Comparison of ENCODE assay signal across 22 mouse cellular contexts in the genomic region with DNA sequence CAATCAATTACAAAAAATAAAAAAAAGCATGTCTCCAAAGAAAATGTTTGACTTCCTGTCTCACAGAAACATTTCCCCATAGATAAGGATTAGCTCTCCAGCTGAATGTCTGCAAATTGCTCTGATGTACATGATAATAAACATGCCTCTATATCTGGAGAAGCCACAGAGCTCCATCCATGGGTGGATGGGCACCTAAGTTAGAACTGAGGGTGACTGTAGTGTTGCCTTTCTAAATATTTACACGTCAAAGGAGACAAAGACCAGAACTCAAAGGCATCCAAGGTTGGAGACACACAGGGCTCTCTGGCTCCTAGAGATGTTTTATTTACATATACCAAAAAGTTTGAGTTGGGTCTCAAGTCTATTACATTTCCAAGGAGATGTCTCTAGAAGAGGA.
DNase-seq lines count a peak whose midpoint lies in the region; ATAC-seq and TF ChIP-seq lines count a peak whose summit lies in the region.
"Had no signal": no experiment of that assay in that cellular context is flagged by ENCODE, and none has a peak within 500 bp of the region (broad histone marks: within the 10 kb centered on the region; RNA-seq: fewer than 3 reads in every experiment).

No protein-coding gene starts in this region.

- no peak for TF ChIP-seq CTCF in intestine, postnatal 0 days (IDR thresholded peaks at IDR 0.05; ENCODE audit: low read depth)

- no peaks in the 10 kb centered on the region for H3K9me3 ChIP-seq in intestine, embryonic 14.5 days (ENCODE audit: control insufficient read depth, low read length)
- no peaks in the 10 kb centered on the region for H3K9me3 ChIP-seq in intestine, postnatal 0 days (ENCODE audit: control insufficient read depth)
- H3K9me3 ChIP-seq in intestine, embryonic 16.5 days (ENCODE audit: control insufficient read depth, low read length) = no peaks in the 10 kb centered on the region
- H3K9me3 ChIP-seq: embryonic facial prominence, embryonic 13.5 days; embryonic facial prominence, embryonic 15.5 days; forebrain, embryonic 10.5 days; forebrain, embryonic 12.5 days had no signal

- H3K27me3 ChIP-seq in intestine, embryonic 14.5 days (replicated peaks; ENCODE audit: control insufficient read depth, insufficient read depth, low read length) = no peaks in the 10 kb centered on the region
- H3K27me3 ChIP-seq in intestine, postnatal 0 days (replicated peaks; ENCODE audit: control insufficient read depth, insufficient read depth, low read length) = no peaks in the 10 kb centered on the region
- H3K27me3 ChIP-seq in intestine, embryonic 16.5 days (replicated peaks; ENCODE audit: control insufficient read depth, insufficient read depth, low read length) = no peaks in the 10 kb centered on the region
- H3K27me3 ChIP-seq: embryonic facial prominence, embryonic 13.5 days; embryonic facial prominence, embryonic 15.5 days; forebrain, embryonic 12.5 days had no signal

- H3K36me3 ChIP-seq in intestine, embryonic 14.5 days (ENCODE audit: control insufficient read depth, insufficient read depth, low read length) = no peaks in the 10 kb centered on the region
- H3K36me3 ChIP-seq in intestine, postnatal 0 days (ENCODE audit: control insufficient read depth, insufficient read depth) = no peaks in the 10 kb centered on the region
- H3K36me3 ChIP-seq in intestine, embryonic 16.5 days (ENCODE audit: control insufficient read depth, insufficient read depth, low read length) = no peaks in the 10 kb centered on the region
- H3K36me3 ChIP-seq: embryonic facial prominence, embryonic 13.5 days; embryonic facial prominence, embryonic 15.5 days; forebrain, embryonic 10.5 days; forebrain, embryonic 12.5 days had no signal

- H3K9ac ChIP-seq in intestine, embryonic 14.5 days (ENCODE audit: low read length) = no peak overlapping the region
- no peak overlapping the region for H3K9ac ChIP-seq in intestine, postnatal 0 days (ENCODE audit: low read depth, low read length)
- H3K9ac ChIP-seq in intestine, embryonic 16.5 days (ENCODE audit: low read depth, low read length) = no peak overlapping the region
- H3K9ac ChIP-seq: embryonic facial prominence, embryonic 13.5 days; embryonic facial prominence, embryonic 15.5 days; forebrain, embryonic 12.5 days had no signal

- WGBS in intestine, embryonic 14.5 days = 31% methylated on average over 1 of the region's 1 CpGs
- 34% methylated on average over 1 of the region's 1 CpGs for WGBS in intestine, postnatal 0 days
- WGBS in intestine, embryonic 16.5 days = 35% methylated on average over 1 of the region's 1 CpGs

- H3K27ac ChIP-seq in intestine, embryonic 14.5 days (ENCODE audit: low read depth) = no peak overlapping the region
- H3K27ac ChIP-seq in intestine, postnatal 0 days (ENCODE audit: low read depth, low read length) = no peak overlapping the region
- no peak overlapping the region for H3K27ac ChIP-seq in intestine, embryonic 16.5 days (ENCODE audit: low read length)
- H3K27ac ChIP-seq: embryonic facial prominence, embryonic 13.5 days; embryonic facial prominence, embryonic 15.5 days; forebrain, embryonic 10.5 days; forebrain, embryonic 12.5 days had no signal

- 0 out of 2 replicates have a peak, but pooled peaks cover 4% of the 10 kb centered on the region for H3K4me1 ChIP-seq in intestine, embryonic 14.5 days (replicated peaks; ENCODE audit: control insufficient read depth, insufficient read depth, low read length)
- H3K4me1 ChIP-seq in intestine, postnatal 0 days (replicated peaks; ENCODE audit: control insufficient read depth, insufficient read depth, low read length) = no peaks in the 10 kb centered on the region
- H3K4me1 ChIP-seq in intestine, embryonic 16.5 days (ENCODE audit: control insufficient read depth, insufficient read depth, low read length) = no peaks in the 10 kb centered on the region
- H3K4me1 ChIP-seq: embryonic facial prominence, embryonic 13.5 days; embryonic facial prominence, embryonic 15.5 days; forebrain, embryonic 10.5 days; forebrain, embryonic 12.5 days had no signal

- H3K4me3 ChIP-seq in intestine, embryonic 14.5 days (ENCODE audit: low read depth, low read length) = no peak overlapping the region
- H3K4me3 ChIP-seq in intestine, postnatal 0 days (ENCODE audit: low read depth, low read length) = no peak overlapping the region
- H3K4me3 ChIP-seq in intestine, embryonic 16.5 days (ENCODE audit: low read length) = no peak overlapping the region
- H3K4me3 ChIP-seq: embryonic facial prominence, embryonic 13.5 days; embryonic facial prominence, embryonic 15.5 days; erythroblast, embryonic 14.5 days; forebrain, embryonic 10.5 days; forebrain, embryonic 12.5 days had no signal

- no peak for DNase-seq in intestine, embryonic 14.5 days (ENCODE audit: low spot score)
- no peak for DNase-seq in ovary, postnatal 36 days (ENCODE audit: low spot score)
- no peak for DNase-seq in kidney, postnatal 36 days
- DNase-seq: adrenal gland, adult 2 months; adrenal gland, postnatal 10 days; adrenal gland, postnatal 25 days; cerebellum, adult 11 months; cerebellum, adult 18-20 months; cerebellum, adult 8-10 months; cerebellum, adult 9-11 months; cerebellum, postnatal 14 days; cerebellum, postnatal 36 days; embryo, embryonic 11 days had no signal

- no peak overlapping the region for H3K4me2 ChIP-seq in intestine, embryonic 14.5 days (ENCODE audit: low read length)
- no peak overlapping the region for H3K4me2 ChIP-seq in intestine, postnatal 0 days (replicated peaks; ENCODE audit: low read depth)
- no peak overlapping the region for H3K4me2 ChIP-seq in intestine, embryonic 16.5 days (ENCODE audit: low read depth, low read length)
- H3K4me2 ChIP-seq: embryonic facial prominence, embryonic 13.5 days; embryonic facial prominence, embryonic 15.5 days; forebrain, embryonic 12.5 days had no signal

- peak; percentile 72; the same call in 1 of the 2 replicates for ATAC-seq in intestine, embryonic 14.5 days (replicated peaks; ENCODE audit: low FRiP score, low TSS enrichment, low read depth)
- ATAC-seq in intestine, postnatal 0 days = no peak
- peak; percentile 63 for ATAC-seq in intestine, embryonic 16.5 days
- ATAC-seq: forebrain, embryonic 14.5 days; forebrain, embryonic 16.5 days had no signal
